Mouse (Mus musculus) embryo, embryonic 11.5 days (tissue): ENCODE measurements around the gene Hist2h2aa1.
"Not testable (repeated sequence)": the region's sequence is repeated elsewhere in the genome, so short reads cannot be mapped to it uniquely, and the experiment has no call there.

Experiments
- DNase-seq: peaks from one replicate; pipeline ENCODE4 v3.0.0-alpha.2; 2012; ENCODE audit warnings: low read depth, low spot score

Hist2h2aa1 gene

GRCm38 (mm10) chr3:96230404-96230803 is 14.9 kb upstream of the Hist2h2aa1 start:
- DNase-seq = no peak

GRCm38 (mm10) chr3:96230910-96231757 is 14.2 kb upstream of the Hist2h2aa1 start:
- DNase-seq = no peak

DNA sequence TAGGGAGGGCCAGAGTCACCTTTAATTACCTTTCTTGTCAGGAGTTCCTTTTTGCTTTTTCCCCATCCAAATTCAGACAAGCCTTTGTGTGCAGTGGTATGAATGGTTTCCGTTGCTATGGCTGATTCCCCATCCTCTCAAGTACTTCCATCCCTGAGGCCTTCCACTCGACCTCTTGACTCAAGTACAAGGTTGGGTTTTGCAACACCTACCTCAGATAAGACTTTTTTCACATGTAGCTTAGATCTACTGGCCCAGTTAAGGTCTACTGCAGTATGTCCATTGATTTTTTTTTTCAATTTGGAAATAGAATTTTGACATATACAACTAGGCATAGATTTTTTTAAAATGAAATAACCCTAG is 13.6 kb upstream of the Hist2h2aa1 start:
- DNase-seq = no peak

GRCm38 (mm10) chr3:96234914-96235313 is 10.4 kb upstream of the Hist2h2aa1 start:
- DNase-seq = no peak

DNA sequence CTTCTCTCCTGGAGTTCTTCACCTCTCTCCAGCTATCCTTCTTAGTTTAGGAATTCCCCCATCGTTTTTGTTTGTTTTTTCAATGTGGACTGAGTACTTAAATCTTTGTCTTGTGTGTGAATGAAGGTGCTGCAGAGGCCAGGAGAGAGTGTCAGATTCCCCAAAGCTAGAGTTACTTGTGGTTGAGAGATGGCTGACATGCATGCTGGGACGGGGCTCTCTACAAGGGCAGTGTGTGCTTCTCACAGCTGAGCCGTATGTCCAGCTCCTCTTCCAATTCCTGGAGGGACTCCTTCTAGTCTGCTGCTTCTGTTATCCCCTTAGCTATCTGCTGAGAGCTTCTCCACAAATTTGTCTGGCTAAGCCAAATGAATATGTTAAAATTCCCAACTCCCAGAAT is 9.5 kb upstream of the Hist2h2aa1 start:
- no peak for DNase-seq

DNA sequence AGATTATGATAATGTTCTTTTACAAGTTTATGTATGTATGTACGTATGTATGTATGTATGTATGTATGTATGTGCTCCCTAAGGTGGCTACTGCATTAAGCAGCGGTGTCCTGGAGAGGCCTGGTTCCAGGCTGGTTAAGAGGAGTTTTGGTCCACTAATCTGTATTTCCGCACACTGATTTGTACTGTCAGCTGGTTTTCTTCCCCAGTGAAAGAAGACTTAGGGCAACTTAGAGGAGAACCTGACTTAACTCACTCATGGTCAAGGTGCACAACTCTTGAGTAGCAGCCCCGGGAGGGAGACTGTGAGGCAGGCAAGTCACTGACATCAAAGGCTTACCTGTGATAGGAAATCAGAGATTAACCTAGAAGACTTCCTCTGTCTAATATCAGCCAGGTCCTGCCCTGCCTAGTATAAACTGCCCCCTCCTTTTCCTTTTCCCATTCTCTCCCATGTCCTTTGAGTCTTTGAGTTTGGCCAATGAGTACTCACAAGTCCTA is 8.4 kb upstream of the Hist2h2aa1 start:
- no peak for DNase-seq

DNA sequence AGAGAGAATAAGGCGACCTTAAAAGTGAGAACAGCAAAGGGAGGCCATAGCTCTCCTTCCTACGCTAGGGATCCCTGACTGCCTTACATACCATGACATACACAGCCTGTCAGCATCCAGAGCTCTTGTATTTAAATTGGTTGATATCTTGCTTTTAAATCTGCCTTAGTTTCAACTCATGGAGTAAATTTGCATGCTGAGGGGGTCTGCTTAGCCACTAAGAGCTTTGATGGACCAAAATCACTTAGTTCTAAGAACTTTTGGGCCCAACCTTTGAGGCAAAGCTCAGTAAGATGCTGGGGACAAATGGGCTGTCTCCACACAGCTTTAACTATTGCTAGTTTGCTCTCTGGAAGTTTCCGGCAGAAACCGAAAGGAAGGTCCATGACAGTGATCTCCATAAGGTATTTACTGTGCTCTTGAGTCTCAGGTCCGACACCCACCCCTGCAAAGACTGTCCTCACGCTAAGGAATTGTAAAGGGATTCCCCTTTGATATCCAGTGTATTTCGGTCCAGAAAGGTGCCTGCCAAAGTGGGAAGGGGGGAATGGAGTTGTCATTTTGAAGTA is 7.9 kb upstream of the Hist2h2aa1 start:
- DNase-seq = no peak

GRCm38 (mm10) chr3:96237904-96238511 is 7.3 kb upstream of the Hist2h2aa1 start:
- no peak for DNase-seq

DNA sequence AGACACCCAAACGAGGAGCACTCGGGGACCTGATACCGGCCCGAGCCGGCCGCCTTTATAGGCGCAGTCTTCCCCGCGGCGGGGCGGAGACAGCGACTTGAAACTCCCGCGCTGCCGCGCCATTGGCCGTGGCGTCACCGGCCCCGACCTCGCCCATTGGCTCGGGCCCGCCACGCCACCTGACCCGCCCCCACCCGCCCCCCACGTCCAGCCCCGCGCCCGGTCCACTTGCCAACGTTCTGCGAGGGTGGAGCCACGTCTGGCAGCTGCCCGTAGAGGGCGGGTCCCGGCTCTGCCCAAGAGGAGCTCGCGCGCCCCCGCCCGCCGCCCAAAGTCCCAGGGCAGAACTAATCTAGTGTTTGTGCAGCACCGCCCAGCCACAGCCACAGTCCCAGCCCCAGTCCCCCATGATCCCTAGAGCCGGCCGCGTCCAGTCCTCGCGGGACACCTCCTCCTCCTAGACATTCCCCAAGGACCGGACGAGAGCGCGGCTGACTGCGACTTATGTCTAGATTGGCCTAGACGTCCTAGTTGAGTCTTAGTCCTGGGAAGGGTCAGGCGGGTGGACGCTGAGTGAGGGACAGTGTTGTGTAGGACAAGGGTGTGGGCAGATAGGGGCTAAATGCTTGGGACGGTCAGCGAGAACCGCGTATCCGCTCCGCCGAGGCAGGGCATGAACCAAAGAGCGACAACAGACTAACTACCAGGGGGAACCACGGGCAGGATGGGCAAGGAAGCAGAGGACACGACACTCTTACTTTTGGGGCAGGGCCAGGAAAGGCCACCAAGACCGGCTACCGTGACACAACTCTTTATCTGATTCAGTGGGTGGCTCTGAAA is 6.1 kb upstream of the Hist2h2aa1 start, which contains the start of gene Hist2h3c2:
Gene Hist2h3c2 (minus strand): TSS at position 174 of the 840 bp plus-strand sequence.
- not testable (repeated sequence) for DNase-seq

DNA sequence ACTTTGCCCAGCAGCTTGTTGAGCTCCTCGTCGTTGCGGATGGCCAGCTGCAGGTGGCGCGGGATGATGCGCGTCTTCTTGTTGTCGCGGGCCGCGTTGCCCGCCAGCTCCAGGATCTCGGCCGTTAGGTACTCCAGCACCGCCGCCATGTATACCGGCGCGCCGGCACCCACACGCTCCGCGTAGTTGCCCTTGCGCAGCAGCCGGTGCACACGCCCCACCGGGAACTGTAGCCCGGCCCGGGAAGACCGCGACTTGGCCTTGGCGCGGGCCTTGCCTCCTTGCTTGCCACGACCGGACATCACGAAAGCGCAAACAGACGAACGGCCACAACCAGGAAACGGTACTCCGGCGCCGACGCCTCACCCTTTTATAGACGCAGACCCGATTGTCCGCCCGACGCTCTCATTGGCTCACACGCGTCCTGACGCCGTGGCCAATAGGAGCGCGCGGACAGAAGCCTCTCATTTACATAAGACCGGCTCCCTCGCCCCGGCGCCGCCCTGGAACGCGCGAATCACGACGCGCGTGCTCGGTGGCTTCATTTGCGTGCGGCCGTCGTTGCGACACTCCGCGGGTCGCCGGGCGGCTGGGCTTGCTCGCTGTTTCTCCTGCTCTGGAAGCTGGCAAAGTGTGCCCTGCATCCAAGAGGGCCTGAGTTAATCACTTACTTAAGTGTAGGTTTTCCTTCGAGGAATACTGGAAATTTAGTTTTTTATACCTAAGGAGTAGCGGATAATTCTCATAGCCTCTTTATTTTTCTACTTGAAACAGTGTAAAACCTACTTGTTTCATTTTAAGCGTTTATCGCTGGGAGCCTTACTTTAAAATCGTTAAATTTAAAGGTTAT is 5.1 kb upstream of the Hist2h2aa1 start, which contains the start of gene Hist2h2aa2:
Gene Hist2h2aa2 (minus strand): TSS at position 328 of the 850 bp plus-strand sequence.
- DNase-seq = not testable (repeated sequence)

- DNase-seq = no peak
Observed at GRCm38 (mm10) chr3:96240799-96241197, 4.5 kb upstream of the Hist2h2aa1 start.

DNA sequence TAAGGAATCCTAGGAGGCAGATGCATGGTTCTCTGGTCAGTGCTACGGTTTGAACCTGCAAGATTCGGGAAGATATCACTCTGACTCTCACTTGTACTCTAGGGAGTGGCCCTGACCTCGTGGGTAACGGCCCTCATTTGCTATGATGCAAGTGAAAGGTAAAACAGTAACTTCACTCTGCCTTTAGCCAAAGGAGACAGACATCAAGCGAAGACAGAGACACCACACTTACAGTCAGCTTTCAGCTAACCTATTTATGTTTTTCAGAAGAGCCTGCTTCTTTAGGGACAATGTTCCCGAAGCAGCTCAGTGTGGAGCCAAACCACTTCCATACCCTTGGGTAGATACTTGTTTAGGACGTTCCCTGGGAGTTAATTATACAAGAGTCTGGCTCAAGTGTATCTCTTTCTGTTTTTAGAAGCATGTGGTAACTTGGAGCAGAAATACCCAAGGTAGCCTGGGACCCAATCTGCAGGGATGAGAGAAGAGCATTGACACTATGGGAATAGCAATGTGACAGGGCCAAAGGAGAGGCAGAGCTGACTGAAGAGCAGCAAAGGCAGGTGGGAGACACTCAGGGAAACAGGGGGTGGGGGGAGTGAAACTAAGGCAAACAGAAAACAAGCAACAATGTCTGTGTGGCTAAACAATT is 1.2 kb upstream of the Hist2h2aa1 start:
- no peak for DNase-seq

DNA sequence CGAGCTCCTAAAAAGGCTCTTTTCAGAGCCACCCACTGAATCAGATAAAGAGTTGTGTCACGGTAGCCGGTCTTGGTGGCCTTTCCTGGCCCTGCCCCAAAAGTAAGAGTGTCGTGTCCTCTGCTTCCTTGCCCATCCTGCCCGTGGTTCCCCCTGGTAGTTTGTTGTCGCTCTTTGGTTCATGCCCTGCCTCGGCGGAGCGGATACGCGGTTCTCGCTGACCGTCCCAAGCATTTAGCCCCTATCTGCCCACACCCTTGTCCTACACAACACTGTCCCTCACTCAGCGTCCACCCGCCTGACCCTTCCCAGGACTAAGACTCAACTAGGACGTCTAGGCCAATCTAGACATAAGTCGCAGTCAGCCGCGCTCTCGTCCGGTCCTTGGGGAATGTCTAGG is 721 bp downstream of the Hist2h2aa1 start:
- not testable (repeated sequence) for DNase-seq

- DNase-seq = not testable (repeated sequence)
Observed at GRCm38 (mm10) chr3:96246427-96246856, 1.1 kb downstream of the Hist2h2aa1 start, which contains the start of gene Hist2h3c1. Gene Hist2h3c1 (plus strand): TSS chr3:96246685.

DNA sequence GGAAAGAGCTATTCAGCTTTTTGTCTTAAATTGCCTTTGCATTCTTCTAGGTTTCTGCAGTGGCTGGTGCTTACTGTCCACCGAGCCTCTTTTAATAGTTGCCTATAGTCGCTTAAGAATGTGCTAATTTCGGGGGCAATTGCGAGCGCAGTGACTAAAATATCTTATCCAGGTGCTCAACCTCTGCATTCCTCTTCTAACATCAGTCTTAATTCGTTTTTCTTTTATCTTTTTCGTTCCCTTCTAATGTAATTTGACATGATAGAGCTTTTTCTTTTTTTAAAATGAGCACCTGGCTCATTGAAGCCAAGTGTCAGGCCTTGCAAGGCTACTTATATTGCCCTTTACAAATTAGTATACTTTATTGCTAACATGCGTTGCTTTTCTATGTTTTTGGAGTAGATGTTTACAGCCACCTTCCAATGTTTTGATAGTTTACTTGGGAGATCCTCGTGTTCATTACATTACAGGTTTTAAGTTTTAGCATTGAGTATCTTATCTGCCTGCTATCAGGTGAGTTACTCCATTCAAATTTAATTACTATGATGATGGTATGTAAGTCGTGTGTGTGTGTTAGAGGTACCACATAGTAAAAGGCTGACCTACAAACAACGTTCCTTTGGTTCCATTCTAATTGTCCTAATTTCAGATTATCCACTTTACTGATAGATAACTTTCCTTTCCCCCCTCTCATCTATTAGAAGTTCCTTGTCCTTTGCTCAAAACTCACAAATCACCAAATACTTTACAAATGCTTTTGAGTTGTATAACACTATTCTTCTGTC is 2.3 kb downstream of the Hist2h2aa1 start:
- no peak for DNase-seq

GRCm38 (mm10) chr3:96248141-96249033 is 3.1 kb downstream of the Hist2h2aa1 start:
- DNase-seq = no peak

- no peak for DNase-seq
Observed at GRCm38 (mm10) chr3:96249034-96249345, 3.7 kb downstream of the Hist2h2aa1 start.

DNA sequence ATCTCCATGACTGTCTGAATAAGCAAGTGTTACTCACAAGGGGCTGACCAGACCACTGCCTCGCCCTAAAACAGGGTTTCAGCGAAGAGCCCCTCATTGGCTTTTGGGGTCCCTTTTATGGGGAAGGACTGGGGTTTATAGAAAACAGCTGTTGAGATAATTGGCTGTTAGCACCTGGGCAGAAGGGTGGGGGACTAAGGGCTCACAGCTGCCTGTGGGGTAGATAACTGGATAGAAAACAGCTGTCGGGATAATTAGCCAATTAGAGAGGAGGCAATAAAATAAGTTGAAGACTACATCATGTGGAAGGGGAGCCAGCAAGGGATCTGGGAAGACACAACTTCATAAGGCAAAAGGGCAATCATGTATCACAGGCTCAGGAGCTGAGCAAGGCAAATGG is 5.6 kb downstream of the Hist2h2aa1 start:
- no peak for DNase-seq
